Mouse (Mus musculus) olfactory bulb, adult 2 months (tissue): Measurements from ENCODE around the gene Wnt10b.

Source experiments
- CTCF ChIP-seq: fragments of 200-500 bp; IDR thresholded peaks from 2 replicates; pipeline ENCODE4 v1.5.1; 2012; ENCODE audit warnings: low read depth, mild to moderate bottlenecking, low read length, moderate library complexity; ENCODE audit not compliant: insufficient read depth
- POLR2A ChIP-seq: fragments of 200-500 bp; IDR thresholded peaks from 2 replicates; pipeline ENCODE4 v1.6.1; 2012; ENCODE audit warnings: mild to moderate bottlenecking, low read depth, low read length, moderate library complexity; ENCODE audit not compliant: insufficient read depth

DNA sequence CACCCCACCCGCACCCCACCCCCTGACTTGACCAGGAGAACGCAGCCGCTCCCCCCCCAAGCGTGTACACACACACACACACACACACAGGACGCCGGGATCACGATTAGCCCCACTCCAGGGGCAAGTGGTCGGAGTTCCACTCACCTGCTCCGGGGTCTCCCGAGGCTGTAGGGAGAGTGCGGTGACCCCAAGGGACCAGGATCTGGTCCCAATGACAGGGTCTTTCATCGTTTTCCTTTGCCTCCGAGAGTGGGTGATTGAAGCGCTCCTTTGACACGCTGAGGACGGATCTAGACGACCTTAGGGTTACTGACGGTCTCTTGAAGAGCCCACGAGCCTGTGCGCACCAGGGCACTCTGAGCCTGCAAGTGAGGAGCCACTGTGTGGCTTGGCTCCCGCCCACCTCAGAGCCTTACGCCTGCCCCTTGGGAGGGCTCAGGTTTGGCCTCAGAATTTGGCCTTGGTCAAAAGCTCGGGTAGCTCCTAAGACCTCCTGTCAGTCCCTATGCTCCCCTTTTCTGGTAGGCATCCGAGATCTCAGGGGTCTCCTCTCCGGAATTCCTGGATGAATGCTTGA lies 331 bp upstream of the Wnt10b start:
- TF ChIP-seq CTCF = no peak
- TF ChIP-seq POLR2A = no peak
